Mouse (Mus musculus) olfactory bulb, adult 2 months (tissue): ENCODE results near the gene Lyst.

ENCODE experiments used
- CTCF ChIP-seq: fragments of 200-500 bp; IDR thresholded peaks from 2 replicates; pipeline ENCODE4 v1.5.1; 2012; ENCODE audit warnings: low read depth, mild to moderate bottlenecking, low read length, moderate library complexity; ENCODE audit not compliant: insufficient read depth
- POLR2A ChIP-seq: fragments of 200-500 bp; IDR thresholded peaks from 2 replicates; pipeline ENCODE4 v1.6.1; 2012; ENCODE audit warnings: mild to moderate bottlenecking, low read depth, low read length, moderate library complexity; ENCODE audit not compliant: insufficient read depth

DNA sequence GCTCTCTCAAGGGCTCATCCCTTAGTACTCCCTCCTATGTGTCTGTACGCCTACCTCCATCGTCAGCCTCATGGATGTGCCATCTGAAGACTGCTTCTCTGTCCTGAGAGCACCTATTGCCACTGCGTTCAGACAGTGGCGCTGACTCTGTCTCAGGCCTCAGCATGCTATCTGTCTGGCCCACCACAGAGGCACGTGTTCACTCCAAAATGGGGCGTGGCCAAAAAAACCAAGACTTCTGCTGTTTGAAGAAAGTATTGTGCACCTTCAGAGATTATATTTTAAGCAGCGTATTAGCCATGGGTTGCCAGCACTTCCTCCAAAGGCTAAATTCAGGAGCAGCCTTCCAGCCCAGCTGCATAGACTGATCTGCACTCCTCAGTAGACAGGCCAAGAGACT, 220.7 kb downstream of the Lyst start:
- TF ChIP-seq POLR2A = no peak
- no peak for TF ChIP-seq CTCF
